Comparison of ENCODE assay signal across 20 mouse cellular contexts in genomic region chr12:99652459-99652858, GRCm38 (mm10).
DNase-seq lines count a peak whose midpoint lies in the region; ATAC-seq lines count a peak whose summit lies in the region.
"Had no signal": no experiment of that assay in that cellular context is flagged by ENCODE, and none has a peak within 500 bp of the region (broad histone marks: within the 10 kb centered on the region; RNA-seq: fewer than 3 reads in every experiment).

No protein-coding gene starts in this region.

- H3K4me2 ChIP-seq in forebrain, embryonic 14.5 days (ENCODE audit: low read length): no peak overlapping the region
- no peak overlapping the region for H3K4me2 ChIP-seq in intestine, embryonic 14.5 days (ENCODE audit: low read length)
- H3K4me2 ChIP-seq in intestine, embryonic 16.5 days (ENCODE audit: low read depth, low read length): no peak overlapping the region
- H3K4me2 ChIP-seq in midbrain, embryonic 12.5 days (replicated peaks): no peak overlapping the region
- H3K4me2 ChIP-seq in midbrain, embryonic 16.5 days (ENCODE audit: low read length): no peak overlapping the region
- H3K4me2 ChIP-seq: forebrain, embryonic 13.5 days; heart, embryonic 12.5 days; hindbrain, embryonic 13.5 days had no signal

- H3K4me3 ChIP-seq in forebrain, embryonic 14.5 days (ENCODE audit: low read depth, low read length): no peak overlapping the region
- H3K4me3 ChIP-seq in forebrain, embryonic 10.5 days: no peak overlapping the region
- H3K4me3 ChIP-seq in intestine, embryonic 14.5 days (ENCODE audit: low read depth, low read length): no peak overlapping the region
- no peak overlapping the region for H3K4me3 ChIP-seq in intestine, embryonic 16.5 days (ENCODE audit: low read length)
- no peak overlapping the region for H3K4me3 ChIP-seq in midbrain, embryonic 12.5 days
- no peak overlapping the region for H3K4me3 ChIP-seq in midbrain, embryonic 16.5 days (ENCODE audit: low read depth, low read length)
- H3K4me3 ChIP-seq: forebrain, embryonic 13.5 days; heart, adult 2 months; heart, embryonic 12.5 days; hindbrain, embryonic 13.5 days had no signal

- H3K9ac ChIP-seq in forebrain, embryonic 14.5 days (ENCODE audit: low read length): no peak overlapping the region
- H3K9ac ChIP-seq in intestine, embryonic 14.5 days (ENCODE audit: low read length): no peak overlapping the region
- no peak overlapping the region for H3K9ac ChIP-seq in intestine, embryonic 16.5 days (ENCODE audit: low read depth, low read length)
- no peak overlapping the region for H3K9ac ChIP-seq in midbrain, embryonic 12.5 days (replicated peaks)
- H3K9ac ChIP-seq in midbrain, embryonic 16.5 days (ENCODE audit: low read depth, low read length): no peak overlapping the region
- H3K9ac ChIP-seq: forebrain, embryonic 13.5 days; heart, embryonic 12.5 days; hindbrain, embryonic 13.5 days had no signal

- 0 out of 2 replicates have a peak, but pooled peaks have one; percentile 58 for ATAC-seq in forebrain, embryonic 14.5 days
- no peak for ATAC-seq in intestine, embryonic 14.5 days (replicated peaks; ENCODE audit: low FRiP score, low TSS enrichment, low read depth)
- no peak for ATAC-seq in intestine, embryonic 16.5 days
- ATAC-seq in midbrain, embryonic 12.5 days (ENCODE audit: low FRiP score, low read depth): peak; percentile 82; the same call in 1 of the 2 replicates
- ATAC-seq in midbrain, embryonic 16.5 days: no peak
- ATAC-seq: activated CD4-positive, CD25-positive, alpha-beta regulatory T cell, adult 4 months; forebrain, embryonic 13.5 days; intestine, postnatal 0 days; Patski had no signal

- H3K36me3 ChIP-seq in forebrain, embryonic 14.5 days (ENCODE audit: control insufficient read depth, insufficient read depth, low read length): no peaks in the 10 kb centered on the region
- H3K36me3 ChIP-seq in forebrain, embryonic 10.5 days (replicated peaks): no peaks in the 10 kb centered on the region
- H3K36me3 ChIP-seq in intestine, embryonic 14.5 days (ENCODE audit: control insufficient read depth, insufficient read depth, low read length): no peaks in the 10 kb centered on the region
- no peaks in the 10 kb centered on the region for H3K36me3 ChIP-seq in intestine, embryonic 16.5 days (ENCODE audit: control insufficient read depth, insufficient read depth, low read length)
- no peaks in the 10 kb centered on the region for H3K36me3 ChIP-seq in midbrain, embryonic 12.5 days
- H3K36me3 ChIP-seq in midbrain, embryonic 16.5 days (ENCODE audit: control insufficient read depth, insufficient read depth, low read length): no peaks in the 10 kb centered on the region
- H3K36me3 ChIP-seq: heart, embryonic 12.5 days; hindbrain, embryonic 13.5 days had no signal

- H3K27me3 ChIP-seq in forebrain, embryonic 14.5 days (replicated peaks; ENCODE audit: control insufficient read depth, insufficient read depth, low read length): no peaks in the 10 kb centered on the region
- H3K27me3 ChIP-seq in forebrain, embryonic 10.5 days (ENCODE audit: poor library complexity, severe bottlenecking): no peaks in the 10 kb centered on the region
- no peaks in the 10 kb centered on the region for H3K27me3 ChIP-seq in intestine, embryonic 14.5 days (replicated peaks; ENCODE audit: control insufficient read depth, insufficient read depth, low read length)
- no peaks in the 10 kb centered on the region for H3K27me3 ChIP-seq in intestine, embryonic 16.5 days (replicated peaks; ENCODE audit: control insufficient read depth, insufficient read depth, low read length)
- no peaks in the 10 kb centered on the region; the same call in 1 of the 2 replicates for H3K27me3 ChIP-seq in midbrain, embryonic 12.5 days
- no peaks in the 10 kb centered on the region for H3K27me3 ChIP-seq in midbrain, embryonic 16.5 days (ENCODE audit: control insufficient read depth, insufficient read depth, low read depth, low read length)
- H3K27me3 ChIP-seq: CH12.LX; forebrain, embryonic 13.5 days; heart, embryonic 12.5 days; hindbrain, embryonic 13.5 days; Patski had no signal

- peaks cover 4% of the 10 kb centered on the region; the same call in 1 of the 2 replicates for H3K4me1 ChIP-seq in forebrain, embryonic 14.5 days (ENCODE audit: control insufficient read depth, insufficient read depth, low read length)
- H3K4me1 ChIP-seq in forebrain, embryonic 10.5 days: no peaks in the 10 kb centered on the region
- H3K4me1 ChIP-seq in intestine, embryonic 14.5 days (replicated peaks; ENCODE audit: control insufficient read depth, insufficient read depth, low read length): no peaks in the 10 kb centered on the region
- no peaks in the 10 kb centered on the region for H3K4me1 ChIP-seq in intestine, embryonic 16.5 days (ENCODE audit: control insufficient read depth, insufficient read depth, low read length)
- H3K4me1 ChIP-seq in midbrain, embryonic 12.5 days: peaks cover 10% of the 10 kb centered on the region
- peaks cover 2% of the 10 kb centered on the region; the same call in 1 of the 2 replicates for H3K4me1 ChIP-seq in midbrain, embryonic 16.5 days (ENCODE audit: control insufficient read depth, insufficient read depth, low read length)
- H3K4me1 ChIP-seq: heart, embryonic 12.5 days had no signal

- peak; percentile 34 for DNase-seq in forebrain, embryonic 14.5 days (ENCODE audit: low spot score)
- DNase-seq in forebrain, embryonic 10.5 days (ENCODE audit: extremely low spot score, low spot score): no peak
- DNase-seq in intestine, embryonic 14.5 days (ENCODE audit: low spot score): peak; percentile 10
- DNase-seq in lung, postnatal 25 days (ENCODE audit: low spot score): no peak
- DNase-seq: adrenal gland, postnatal 14 days; cerebellum, adult 18-20 months; cerebellum, adult 9-11 months; cerebellum, postnatal 36 days; gastrocnemius, postnatal 36 days; heart, adult 2 months had no signal

- 35% methylated on average over 6 of the region's 6 CpGs for WGBS in forebrain, embryonic 14.5 days
- WGBS in forebrain, embryonic 10.5 days: 76% methylated on average over 6 of the region's 6 CpGs
- 65% methylated on average over 6 of the region's 6 CpGs for WGBS in intestine, embryonic 14.5 days
- 68% methylated on average over 6 of the region's 6 CpGs for WGBS in intestine, embryonic 16.5 days
- WGBS in midbrain, embryonic 12.5 days: 40% methylated on average over 6 of the region's 6 CpGs
- WGBS in midbrain, embryonic 16.5 days: 20% methylated on average over 6 of the region's 6 CpGs

- H3K9me3 ChIP-seq in forebrain, embryonic 14.5 days (replicated peaks; ENCODE audit: control insufficient read depth, low read length): no peaks in the 10 kb centered on the region
- no peaks in the 10 kb centered on the region for H3K9me3 ChIP-seq in forebrain, embryonic 10.5 days
- H3K9me3 ChIP-seq in intestine, embryonic 14.5 days (ENCODE audit: control insufficient read depth, low read length): no peaks in the 10 kb centered on the region
- no peaks in the 10 kb centered on the region for H3K9me3 ChIP-seq in intestine, embryonic 16.5 days (ENCODE audit: control insufficient read depth, low read length)
- H3K9me3 ChIP-seq in midbrain, embryonic 12.5 days: no peaks in the 10 kb centered on the region
- no peaks in the 10 kb centered on the region for H3K9me3 ChIP-seq in midbrain, embryonic 16.5 days (replicated peaks; ENCODE audit: control insufficient read depth, low read length, poor library complexity, severe bottlenecking)
- H3K9me3 ChIP-seq: forebrain, embryonic 13.5 days; heart, embryonic 12.5 days; hindbrain, embryonic 13.5 days had no signal

- H3K27ac ChIP-seq in forebrain, embryonic 14.5 days (ENCODE audit: low read depth, low read length): no peak overlapping the region
- no peak overlapping the region for H3K27ac ChIP-seq in forebrain, embryonic 10.5 days
- H3K27ac ChIP-seq in intestine, embryonic 14.5 days (ENCODE audit: low read depth): no peak overlapping the region
- no peak overlapping the region for H3K27ac ChIP-seq in intestine, embryonic 16.5 days (ENCODE audit: low read length)
- H3K27ac ChIP-seq in midbrain, embryonic 12.5 days (replicated peaks): no peak overlapping the region
- H3K27ac ChIP-seq in midbrain, embryonic 16.5 days (ENCODE audit: low read length): no peak overlapping the region
- H3K27ac ChIP-seq: forebrain, embryonic 13.5 days; heart, adult 2 months; hindbrain, embryonic 13.5 days had no signal

Comparison
In these comparisons a context has a peak if more than half of its experiments do, and no peak if none do; other contexts are left out.
1. ATAC-seq: peak in forebrain, embryonic 14.5 days (single experiment) and midbrain, embryonic 12.5 days (single experiment); none in intestine, embryonic 14.5 days (single experiment), intestine, embryonic 16.5 days (single experiment) and midbrain, embryonic 16.5 days (single experiment).
2. DNase-seq: peak in forebrain, embryonic 14.5 days (single experiment) and intestine, embryonic 14.5 days (single experiment); none in forebrain, embryonic 10.5 days (single experiment) and lung, postnatal 25 days (single experiment).